Mouse (Mus musculus) erythroblast, embryonic 14.5 days (primary cell): ENCODE data around the gene Prkca.

Experiments used
- GATA1 ChIP-seq: IDR thresholded peaks from 2 replicates; pipeline ENCODE4 v1.6.1; 2012; ENCODE audit warnings: low read length, inconsistent platforms, mixed read lengths
- TAL1 ChIP-seq: IDR thresholded peaks from 3 replicates; pipeline ENCODE4 v1.6.1; 2012; ENCODE audit warnings: low read length, inconsistent platforms, mixed read lengths

GRCm38 (mm10) chr11:108249047-108249403, 94.7 kb downstream of the Prkca start:
- TF ChIP-seq TAL1 (no peak), GATA1 (no peak)
